In the genomic region with DNA sequence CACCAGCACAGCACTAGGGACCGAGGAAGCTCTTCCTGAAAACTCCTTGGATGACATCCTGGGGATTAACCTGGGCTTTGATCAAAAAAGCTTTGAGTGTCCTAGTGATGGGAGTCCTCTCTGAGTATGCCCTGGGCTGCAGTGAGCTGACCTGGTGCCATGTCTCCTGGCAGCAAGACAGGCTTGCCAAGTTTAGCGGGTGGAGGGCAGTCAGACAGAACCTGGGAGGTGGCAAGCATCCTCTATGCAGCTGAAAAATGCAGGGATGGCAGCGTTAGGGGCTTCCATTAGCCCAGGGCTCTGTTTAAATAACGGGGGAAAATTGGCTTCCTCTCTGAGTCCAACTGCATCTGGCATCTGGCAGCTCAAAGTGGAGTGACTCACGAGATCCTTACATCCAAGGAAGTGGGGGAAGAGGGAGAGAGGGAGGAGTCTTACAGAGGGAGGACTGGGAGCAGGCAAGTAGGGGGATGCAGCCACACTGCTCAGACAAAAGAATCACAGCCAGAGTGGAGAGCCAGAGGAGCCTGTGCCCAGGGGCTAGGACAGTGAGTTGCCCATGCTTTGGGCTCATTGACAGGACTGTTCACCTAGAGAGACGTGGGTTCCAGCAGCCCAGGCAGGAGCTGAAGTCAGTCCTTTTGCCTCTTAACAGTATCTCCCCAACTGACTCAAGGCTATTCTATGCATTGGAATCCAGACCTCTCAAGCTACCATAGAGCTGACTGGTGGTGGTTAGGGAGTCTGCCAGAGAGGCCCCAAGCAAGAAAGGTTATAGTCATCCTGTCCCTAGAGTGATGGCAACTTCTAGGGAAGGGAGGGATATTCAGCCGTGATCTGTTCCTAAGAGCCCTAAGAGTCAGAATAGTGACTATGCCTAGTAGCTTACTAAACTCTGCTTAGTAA, we compare ENCODE assay signal across 13 mouse cellular contexts. TPM values are rescaled to one million over a fixed set of nuclear protein-coding genes. Genes with fewer than 3 reads are reported as not detected.
DNase-seq lines count a peak whose midpoint lies in the region; ATAC-seq lines count a peak whose summit lies in the region.
"Had no signal": no experiment of that assay in that cellular context is flagged by ENCODE, and none has a peak within 500 bp of the region (broad histone marks: within the 10 kb centered on the region; RNA-seq: fewer than 3 reads in every experiment).

No protein-coding gene starts in this region.

- DNase-seq in heart, postnatal 10 days, result peak; percentile 13 to 22
- DNase-seq in heart, adult 8-10 months (ENCODE audit: low spot score), result no peak
- DNase-seq in 3T3-L1 (ENCODE audit: low read depth, low spot score), result peak; percentile 92
- DNase-seq in embryonic facial prominence, embryonic 11.5 days (ENCODE audit: low spot score), result peak; percentile 41
- DNase-seq in limb, embryonic 10.5 days (ENCODE audit: low spot score), result no peak
- no peak for DNase-seq in urinary bladder, postnatal 14 days (ENCODE audit: low spot score)
- DNase-seq in gastrocnemius, postnatal 14 days, result no peak
- DNase-seq: embryo, embryonic 11 days; kidney, adult 2 months; thymus, postnatal 4 days had no signal

- 0 out of 2 replicates have a peak, but pooled peaks have one; percentile 44 for ATAC-seq in embryonic facial prominence, embryonic 11.5 days (replicated peaks; ENCODE audit: insufficient number of reproducible peaks, low FRiP score, low TSS enrichment, low read depth)
- ATAC-seq in CD4-positive, CD25-positive, alpha-beta regulatory T cell, adult 4 months, result no peak

- no peaks in the 10 kb centered on the region for H3K4me1 ChIP-seq in embryonic facial prominence, embryonic 11.5 days (ENCODE audit: control insufficient read depth, insufficient read depth, low read length)
- H3K4me1 ChIP-seq in limb, embryonic 10.5 days, result peaks cover 45% of the 10 kb centered on the region

- intact Hi-C loops in heart, postnatal 10 days (cut with DNase I), result no loop called here
- intact Hi-C loops in gastrocnemius, postnatal 14 days (cut with DNase I; ENCODE audit: low total_unique reads), result no loop called here

- H3K27ac ChIP-seq in embryonic facial prominence, embryonic 11.5 days (replicated peaks; ENCODE audit: low read depth, low read length), result no peak overlapping the region
- peak overlapping the region; percentile 61; the same call in 1 of the 2 replicates for H3K27ac ChIP-seq in limb, embryonic 10.5 days
- H3K27ac ChIP-seq: midbrain, embryonic 12.5 days had no signal

- no peak overlapping the region for H3K4me2 ChIP-seq in embryonic facial prominence, embryonic 11.5 days (ENCODE audit: low read depth, low read length)
- H3K4me2 ChIP-seq: midbrain, embryonic 12.5 days had no signal

- H3K9ac ChIP-seq in embryonic facial prominence, embryonic 11.5 days (replicated peaks; ENCODE audit: low read length), result no peak overlapping the region; the same call in 1 of the 2 replicates
- H3K9ac ChIP-seq: midbrain, embryonic 12.5 days had no signal

- H3K27me3 ChIP-seq in embryonic facial prominence, embryonic 11.5 days (ENCODE audit: control insufficient read depth, insufficient read depth, low read length), result no peaks in the 10 kb centered on the region
- H3K27me3 ChIP-seq in limb, embryonic 10.5 days (ENCODE audit: low read depth, poor library complexity, severe bottlenecking), result no peaks in the 10 kb centered on the region
- H3K27me3 ChIP-seq: midbrain, embryonic 12.5 days had no signal

- H3K9me3 ChIP-seq in embryonic facial prominence, embryonic 11.5 days (replicated peaks; ENCODE audit: control insufficient read depth, low read length), result no peaks in the 10 kb centered on the region
- no peaks in the 10 kb centered on the region for H3K9me3 ChIP-seq in limb, embryonic 10.5 days (replicated peaks)
- H3K9me3 ChIP-seq: midbrain, embryonic 12.5 days had no signal

- no peaks in the 10 kb centered on the region for H3K36me3 ChIP-seq in embryonic facial prominence, embryonic 11.5 days (replicated peaks; ENCODE audit: control insufficient read depth, insufficient read depth, low read depth, low read length)
- no peaks in the 10 kb centered on the region for H3K36me3 ChIP-seq in limb, embryonic 10.5 days
- H3K36me3 ChIP-seq: midbrain, embryonic 12.5 days had no signal

- no peak overlapping the region for H3K4me3 ChIP-seq in embryonic facial prominence, embryonic 11.5 days (ENCODE audit: low read depth, low read length)
- no peak overlapping the region for H3K4me3 ChIP-seq in limb, embryonic 10.5 days
- H3K4me3 ChIP-seq: midbrain, embryonic 12.5 days had no signal

- 43% methylated on average over 7 of the region's 7 CpGs for WGBS in embryonic facial prominence, embryonic 11.5 days
- WGBS in limb, embryonic 10.5 days, result 49% methylated on average over 7 of the region's 7 CpGs

RNA-seq across cellular contexts. Expression of a gene that starts 46.0 kb away (rescaled TPM):
- total RNA-seq in heart, postnatal 10 days (2021), result 10 to 100 TPM; 11.0 to 11.4 TPM
- 10 to 100 TPM; 22.5 to 33.7 (median 30.9) TPM for total RNA-seq in heart, adult 8-10 months (2022)
- 2.1 and 2.8 TPM in 2 replicates for polyA plus RNA-seq in embryonic facial prominence, embryonic 11.5 days (2014; fragmentation: Nextera tagmentation; extraction: Ambion mirVana)
- 1.2 and 1.3 TPM in 2 replicates for polyA plus RNA-seq in limb, embryonic 10.5 days (2016; fragmentation: Nextera tagmentation; extraction: Ambion mirVana)
- polyA plus RNA-seq in CD4-positive, CD25-positive, alpha-beta regulatory T cell, adult 4 months (2017; shearing (Covaris generic)), result not detected
- total RNA-seq in gastrocnemius, postnatal 14 days (2021), result 1 to 10 TPM; 6.4 to 7.1 TPM
- total RNA-seq: MEL had no signal

Comparison
In these comparisons a context has a peak if more than half of its experiments do, and no peak if none do; other contexts are left out.
1. DNase-seq: peak in heart, postnatal 10 days (2 of 2), 3T3-L1 (single experiment) and embryonic facial prominence, embryonic 11.5 days (single experiment); none in heart, adult 8-10 months (single experiment), limb, embryonic 10.5 days (single experiment), urinary bladder, postnatal 14 days (single experiment) and gastrocnemius, postnatal 14 days (single experiment).